ENCODE assay signal across 8 mouse cellular contexts in the genomic region with DNA sequence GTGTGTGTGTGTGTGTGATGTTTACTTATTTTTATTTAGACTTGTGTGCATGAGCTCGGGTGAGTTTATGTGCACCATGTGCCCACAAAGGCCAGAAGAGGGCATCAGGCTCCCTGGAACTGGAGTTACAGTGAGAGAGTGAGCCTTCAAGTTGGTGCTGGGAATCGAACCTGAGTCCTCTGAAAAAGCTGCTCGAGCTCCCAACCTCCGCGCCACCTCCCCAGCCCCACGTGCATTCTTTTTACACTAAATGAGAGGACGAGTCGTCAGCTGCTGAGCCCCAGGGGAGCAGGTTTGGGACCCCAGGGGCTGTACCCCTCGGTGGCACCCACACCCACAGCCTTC. TPM values are rescaled to one million over a fixed set of nuclear protein-coding genes. Genes with fewer than 3 reads are reported as not detected.
DNase-seq lines count a peak whose midpoint lies in the region; ATAC-seq and TF ChIP-seq lines count a peak whose summit lies in the region.

No protein-coding gene starts in this region.

- WGBS in kidney, postnatal 0 days = 4% methylated on average over 9 of the region's 9 CpGs
- WGBS in hindbrain, embryonic 13.5 days = 6% methylated on average over 9 of the region's 9 CpGs
- WGBS in midbrain, embryonic 15.5 days = 6% methylated on average over 9 of the region's 9 CpGs

- ATAC-seq in kidney, postnatal 0 days (replicated peaks; ENCODE audit: low FRiP score, low read depth) = no peak; the same call in 1 of the 2 replicates
- no peak for ATAC-seq in hindbrain, embryonic 13.5 days (ENCODE audit: low FRiP score)
- no peak for ATAC-seq in midbrain, embryonic 15.5 days (replicated peaks)

- peaks cover 18% of the 10 kb centered on the region for H3K4me1 ChIP-seq in kidney, postnatal 0 days (replicated peaks; ENCODE audit: insufficient read depth, low read length)
- H3K4me1 ChIP-seq in hindbrain, embryonic 13.5 days (replicated peaks) = peaks cover 43% of the 10 kb centered on the region
- peaks cover 45% of the 10 kb centered on the region for H3K4me1 ChIP-seq in midbrain, embryonic 15.5 days

- H3K27ac ChIP-seq in kidney, postnatal 0 days = peak overlapping the region; percentile 95
- H3K27ac ChIP-seq in hindbrain, embryonic 13.5 days = peak overlapping the region; percentile 94
- H3K27ac ChIP-seq in midbrain, embryonic 15.5 days = peak overlapping the region; percentile 87

- TF ChIP-seq CTCF in kidney, postnatal 0 days (IDR thresholded peaks at IDR 0.05; ENCODE audit: low read depth) = peak; percentile 15; the same call in 1 of the 2 replicates

- H3K36me3 ChIP-seq in kidney, postnatal 0 days (ENCODE audit: insufficient read depth, low read length) = peaks cover 15% of the 10 kb centered on the region; the same call in 1 of the 2 replicates
- peaks cover 31% of the 10 kb centered on the region for H3K36me3 ChIP-seq in hindbrain, embryonic 13.5 days
- peaks cover 9% of the 10 kb centered on the region; the same call in 1 of the 2 replicates for H3K36me3 ChIP-seq in midbrain, embryonic 15.5 days (replicated peaks)

- no peak for DNase-seq in kidney, postnatal 0 days (ENCODE audit: low spot score)
- no peak for DNase-seq in kidney, postnatal 14 days
- DNase-seq in ZHBTc4 (ENCODE audit: low read depth, low spot score) = peak; percentile 80
- DNase-seq in urinary bladder, postnatal 25 days (ENCODE audit: low spot score) = no peak
- DNase-seq in right cerebral cortex, postnatal 25 days = no peak
- no peak for DNase-seq in right cerebral cortex, postnatal 4 days

- peak overlapping the region; percentile 73 for H3K4me3 ChIP-seq in kidney, postnatal 0 days (replicated peaks; ENCODE audit: low read depth, low read length)
- H3K4me3 ChIP-seq in hindbrain, embryonic 13.5 days = peak overlapping the region; percentile 82
- peak overlapping the region; percentile 75 for H3K4me3 ChIP-seq in midbrain, embryonic 15.5 days

- no peaks in the 10 kb centered on the region for H3K27me3 ChIP-seq in kidney, postnatal 0 days (ENCODE audit: insufficient read depth, low read length)
- H3K27me3 ChIP-seq in hindbrain, embryonic 13.5 days = no peaks in the 10 kb centered on the region
- no peaks in the 10 kb centered on the region for H3K27me3 ChIP-seq in midbrain, embryonic 15.5 days (replicated peaks)

- H3K9ac ChIP-seq in kidney, postnatal 0 days (ENCODE audit: low read depth, low read length) = peak overlapping the region; percentile 86
- peak overlapping the region; percentile 91 for H3K9ac ChIP-seq in hindbrain, embryonic 13.5 days
- H3K9ac ChIP-seq in midbrain, embryonic 15.5 days = peak overlapping the region; percentile 90

- no peaks in the 10 kb centered on the region for H3K9me3 ChIP-seq in kidney, postnatal 0 days (replicated peaks; ENCODE audit: low read length)
- H3K9me3 ChIP-seq in hindbrain, embryonic 13.5 days = no peaks in the 10 kb centered on the region
- H3K9me3 ChIP-seq in midbrain, embryonic 15.5 days = no peaks in the 10 kb centered on the region

- H3K4me2 ChIP-seq in kidney, postnatal 0 days (ENCODE audit: low read length) = peak overlapping the region; percentile 56
- peak overlapping the region; percentile 77 for H3K4me2 ChIP-seq in hindbrain, embryonic 13.5 days
- H3K4me2 ChIP-seq in midbrain, embryonic 15.5 days = peak overlapping the region; percentile 84

RNA-seq across cellular contexts. Expression of gene Nhlrc3, which starts 0.5 kb away (rescaled TPM):
- 8.3 and 10.4 TPM in 2 replicates for polyA plus RNA-seq in kidney, postnatal 0 days (2015; fragmentation: Nextera tagmentation; extraction: Ambion mirVana)
- polyA plus RNA-seq in hindbrain, embryonic 13.5 days (2015; fragmentation: Nextera tagmentation; extraction: Ambion mirVana) = 9.4 and 10.2 TPM in 2 replicates
- polyA plus RNA-seq in midbrain, embryonic 15.5 days (2015; fragmentation: Nextera tagmentation; extraction: Ambion mirVana) = 9.3 and 11.6 TPM in 2 replicates

RNA-seq across cellular contexts. Expression of gene Proser1, which starts 0.8 kb away (rescaled TPM):
- 14.8 and 15.8 TPM in 2 replicates for polyA plus RNA-seq in kidney, postnatal 0 days (2015; fragmentation: Nextera tagmentation; extraction: Ambion mirVana)
- 24.8 and 27.5 TPM in 2 replicates for polyA plus RNA-seq in hindbrain, embryonic 13.5 days (2015; fragmentation: Nextera tagmentation; extraction: Ambion mirVana)
- polyA plus RNA-seq in midbrain, embryonic 15.5 days (2015; fragmentation: Nextera tagmentation; extraction: Ambion mirVana) = 22.9 and 23.2 TPM in 2 replicates

RNA-seq across cellular contexts. Expression of gene Stoml3, which starts 25.8 kb away (rescaled TPM):
- polyA plus RNA-seq in kidney, postnatal 0 days (2015; fragmentation: Nextera tagmentation; extraction: Ambion mirVana) = 0.10 TPM in 1 of 2 replicates, not detected in the other
- not detected in 2 replicates for polyA plus RNA-seq in hindbrain, embryonic 13.5 days (2015; fragmentation: Nextera tagmentation; extraction: Ambion mirVana)
- polyA plus RNA-seq in midbrain, embryonic 15.5 days (2015; fragmentation: Nextera tagmentation; extraction: Ambion mirVana) = not detected in 2 replicates
